Mouse (Mus musculus): ENCODE data around the gene Gm21885. TPM values are rescaled to one million over a fixed set of nuclear protein-coding genes. Genes with fewer than 3 reads are reported as not detected.
"Not testable (repeated sequence)": the region's sequence is repeated elsewhere in the genome, so short reads cannot be mapped to it uniquely, and the experiment has no call there.

Gm21885 gene
- polyA plus RNA-seq, 1 experiment from 2014 or later = not detected

GRCm38 (mm10) chr11:94265134-94265785 lies 16.4 kb upstream of the Gm21885 start:
- Histone ChIP-seq H3K27ac (ENCODE audit: low read length) (peak overlapping the region; percentile 23; the same call in 1 of the 2 replicates), H3K36me3 (ENCODE audit: insufficient read depth, low read length) (no peaks in the 10 kb centered on the region), H3K4me2 (replicated peaks; ENCODE audit: low read depth, low read length) (peak overlapping the region; percentile 64)

GRCm38 (mm10) chr11:94266155-94266554 lies 15.5 kb upstream of the Gm21885 start:
- not testable (repeated sequence) for H3K4me3 ChIP-seq (ENCODE audit: low read length); H3K27me3 ChIP-seq (ENCODE audit: insufficient read depth, low read length); H3K36me3 ChIP-seq (ENCODE audit: insufficient read depth, low read length); H3K9ac ChIP-seq (replicated peaks; ENCODE audit: low read length); H3K27ac ChIP-seq (ENCODE audit: low read length); H3K4me1 ChIP-seq (ENCODE audit: insufficient read depth, low read length); H3K9me3 ChIP-seq (ENCODE audit: low read length); H3K4me2 ChIP-seq (replicated peaks; ENCODE audit: low read depth, low read length); ATAC-seq (ENCODE audit: low FRiP score, low TSS enrichment)
- 64% methylated on average over 3 of the region's 3 CpGs for WGBS

More at GRCm38 (mm10) chr11:94265134-94265785, 16.4 kb upstream of the Gm21885 start:
- Histone ChIP-seq H3K27me3 (ENCODE audit: insufficient read depth, low read length) (no peaks in the 10 kb centered on the region), H3K9me3 (ENCODE audit: low read length) (no peaks in the 10 kb centered on the region), H3K4me1 (ENCODE audit: insufficient read depth, low read length) (0 out of 2 replicates have a peak, but pooled peaks cover 4% of the 10 kb centered on the region), H3K9ac (replicated peaks; ENCODE audit: low read length) (peak overlapping the region; percentile 64), H3K4me3 (ENCODE audit: low read length) (peak overlapping the region; percentile 43)
- 2% methylated on average over 18 of the region's 18 CpGs for WGBS
- ATAC-seq (ENCODE audit: low FRiP score, low TSS enrichment) = peak; percentile 47

- no peak overlapping the region for H3K27ac ChIP-seq (ENCODE audit: low read length)
Observed at GRCm38 (mm10) chr11:94268761-94269160, 12.9 kb upstream of the Gm21885 start.

GRCm38 (mm10) chr11:94269906-94270305 lies 11.8 kb upstream of the Gm21885 start:
- Histone ChIP-seq H3K9me3 (ENCODE audit: low read length) (no peaks in the 10 kb centered on the region), H3K36me3 (ENCODE audit: insufficient read depth, low read length) (no peaks in the 10 kb centered on the region), H3K4me2 (replicated peaks; ENCODE audit: low read depth, low read length) (no peak overlapping the region), H3K27me3 (ENCODE audit: insufficient read depth, low read length) (no peaks in the 10 kb centered on the region), H3K27ac (ENCODE audit: low read length) (no peak overlapping the region), H3K4me3 (ENCODE audit: low read length) (no peak overlapping the region), H3K9ac (replicated peaks; ENCODE audit: low read length) (no peak overlapping the region), H3K4me1 (ENCODE audit: insufficient read depth, low read length) (0 out of 2 replicates have a peak, but pooled peaks cover 3% of the 10 kb centered on the region)
- WGBS = 82% methylated on average over 7 of the region's 7 CpGs
- no peak for ATAC-seq (ENCODE audit: low FRiP score, low TSS enrichment)

More at GRCm38 (mm10) chr11:94268761-94269160, 12.9 kb upstream of the Gm21885 start:
- H3K36me3 ChIP-seq (ENCODE audit: insufficient read depth, low read length) = no peaks in the 10 kb centered on the region
- no peak overlapping the region for H3K9ac ChIP-seq (replicated peaks; ENCODE audit: low read length)
- ATAC-seq (ENCODE audit: low FRiP score, low TSS enrichment) = no peak
- no peak overlapping the region for H3K4me2 ChIP-seq (replicated peaks; ENCODE audit: low read depth, low read length)
- H3K9me3 ChIP-seq (ENCODE audit: low read length) = no peaks in the 10 kb centered on the region
- 0 out of 2 replicates have a peak, but pooled peaks cover 4% of the 10 kb centered on the region for H3K4me1 ChIP-seq (ENCODE audit: insufficient read depth, low read length)
- H3K27me3 ChIP-seq (ENCODE audit: insufficient read depth, low read length) = no peaks in the 10 kb centered on the region
- H3K4me3 ChIP-seq (ENCODE audit: low read length) = no peak overlapping the region

- H3K4me2 ChIP-seq (replicated peaks; ENCODE audit: low read depth, low read length) = no peak overlapping the region
- no peak overlapping the region for H3K4me3 ChIP-seq (ENCODE audit: low read length)
- H3K9me3 ChIP-seq (ENCODE audit: low read length) = no peaks in the 10 kb centered on the region
- no peaks in the 10 kb centered on the region for H3K36me3 ChIP-seq (ENCODE audit: insufficient read depth, low read length)
- no peaks in the 10 kb centered on the region for H3K4me1 ChIP-seq (ENCODE audit: insufficient read depth, low read length)
- ATAC-seq (ENCODE audit: low FRiP score, low TSS enrichment) = no peak
- H3K27ac ChIP-seq (ENCODE audit: low read length) = no peak overlapping the region
- H3K9ac ChIP-seq (replicated peaks; ENCODE audit: low read length) = no peak overlapping the region
- no peaks in the 10 kb centered on the region for H3K27me3 ChIP-seq (ENCODE audit: insufficient read depth, low read length)
- WGBS = 80% methylated on average over 2 of the region's 2 CpGs
Observed at GRCm38 (mm10) chr11:94271015-94271414, 10.7 kb upstream of the Gm21885 start.

- no peak overlapping the region for H3K27ac ChIP-seq (ENCODE audit: low read length)
- WGBS = 83% methylated on average over 21 of the region's 21 CpGs
- no peaks in the 10 kb centered on the region for H3K36me3 ChIP-seq (ENCODE audit: insufficient read depth, low read length)
- peaks cover 5% of the 10 kb centered on the region; the same call in 1 of the 2 replicates for H3K4me1 ChIP-seq (ENCODE audit: insufficient read depth, low read length)
- H3K4me3 ChIP-seq (ENCODE audit: low read length) = no peak overlapping the region
- no peak for ATAC-seq (ENCODE audit: low FRiP score, low TSS enrichment)
- H3K4me2 ChIP-seq (replicated peaks; ENCODE audit: low read depth, low read length) = no peak overlapping the region
- no peaks in the 10 kb centered on the region for H3K9me3 ChIP-seq (ENCODE audit: low read length)
- no peaks in the 10 kb centered on the region for H3K27me3 ChIP-seq (ENCODE audit: insufficient read depth, low read length)
- no peak overlapping the region for H3K9ac ChIP-seq (replicated peaks; ENCODE audit: low read length)
Observed at GRCm38 (mm10) chr11:94272960-94273927, 8.4 kb upstream of the Gm21885 start.

GRCm38 (mm10) chr11:94274206-94274867 lies 7.3 kb upstream of the Gm21885 start:
- peaks cover 5% of the 10 kb centered on the region; the same call in 1 of the 2 replicates for H3K4me1 ChIP-seq (ENCODE audit: insufficient read depth, low read length)
- H3K36me3 ChIP-seq (ENCODE audit: insufficient read depth, low read length) = no peaks in the 10 kb centered on the region
- H3K27me3 ChIP-seq (ENCODE audit: insufficient read depth, low read length) = no peaks in the 10 kb centered on the region
- ATAC-seq (ENCODE audit: low FRiP score, low TSS enrichment) = no peak; the same call in 1 of the 2 replicates
- 84% methylated on average over 10 of the region's 10 CpGs for WGBS
- H3K9ac ChIP-seq (replicated peaks; ENCODE audit: low read length) = no peak overlapping the region
- H3K9me3 ChIP-seq (ENCODE audit: low read length) = no peaks in the 10 kb centered on the region
- no peak overlapping the region for H3K27ac ChIP-seq (ENCODE audit: low read length)
- no peak overlapping the region for H3K4me3 ChIP-seq (ENCODE audit: low read length)
- H3K4me2 ChIP-seq (replicated peaks; ENCODE audit: low read depth, low read length) = no peak overlapping the region

GRCm38 (mm10) chr11:94275226-94275625 lies 6.4 kb upstream of the Gm21885 start:
- no peaks in the 10 kb centered on the region for H3K9me3 ChIP-seq (ENCODE audit: low read length)
- H3K4me3 ChIP-seq (ENCODE audit: low read length) = no peak overlapping the region
- ATAC-seq (ENCODE audit: low FRiP score, low TSS enrichment) = no peak
- H3K4me1 ChIP-seq (ENCODE audit: insufficient read depth, low read length) = peaks cover 5% of the 10 kb centered on the region; the same call in 1 of the 2 replicates
- H3K9ac ChIP-seq (replicated peaks; ENCODE audit: low read length) = no peak overlapping the region
- no peaks in the 10 kb centered on the region for H3K36me3 ChIP-seq (ENCODE audit: insufficient read depth, low read length)
- H3K27me3 ChIP-seq (ENCODE audit: insufficient read depth, low read length) = no peaks in the 10 kb centered on the region
- WGBS = 79% methylated on average over 7 of the region's 7 CpGs
- H3K4me2 ChIP-seq (replicated peaks; ENCODE audit: low read depth, low read length) = no peak overlapping the region
- no peak overlapping the region for H3K27ac ChIP-seq (ENCODE audit: low read length)

- Histone ChIP-seq H3K4me2 (replicated peaks; ENCODE audit: low read depth, low read length) (no peak overlapping the region), H3K27ac (ENCODE audit: low read length) (no peak overlapping the region), H3K27me3 (ENCODE audit: insufficient read depth, low read length) (no peaks in the 10 kb centered on the region), H3K4me3 (ENCODE audit: low read length) (no peak overlapping the region), H3K4me1 (ENCODE audit: insufficient read depth, low read length) (peaks cover 5% of the 10 kb centered on the region; the same call in 1 of the 2 replicates), H3K36me3 (ENCODE audit: insufficient read depth, low read length) (no peaks in the 10 kb centered on the region), H3K9ac (replicated peaks; ENCODE audit: low read length) (no peak overlapping the region), H3K9me3 (ENCODE audit: low read length) (no peaks in the 10 kb centered on the region)
- no peak for ATAC-seq (ENCODE audit: low FRiP score, low TSS enrichment)
- WGBS = 88% methylated on average over 2 of the region's 2 CpGs
Observed at GRCm38 (mm10) chr11:94275686-94276085, 6.0 kb upstream of the Gm21885 start.
